Mouse (Mus musculus) myocyte (in vitro differentiated cells): ENCODE data around the gene Naa35.

Experiments
- CEBPB ChIP-seq: IDR thresholded peaks from 2 replicates; pipeline ENCODE4 v1.6.1; 2011; ENCODE audit warnings: mild to moderate bottlenecking, moderate library complexity; ENCODE audit not compliant: poor library complexity, insufficient read depth, severe bottlenecking
- E2F4 ChIP-seq: IDR thresholded peaks from one replicate; pipeline ENCODE4 v1.6.1; 2011; ENCODE audit warnings: mild to moderate bottlenecking, control low read depth, moderate library complexity; ENCODE audit not compliant: insufficient read depth
- MAX ChIP-seq: IDR thresholded peaks from one replicate; pipeline ENCODE4 v1.6.1; 2011; ENCODE audit warnings: low read depth, mild to moderate bottlenecking, control low read depth
- MYOD1 ChIP-seq, 3 experiments: IDR thresholded peaks; one replicate each; pipeline ENCODE4 v1.6.1; 2011; ENCODE audit warnings: control low read depth in 2 of 3, low read depth in 2 of 3, mild to moderate bottlenecking in 2 of 3, moderate library complexity in 1 of 3; ENCODE audit not compliant: insufficient read length in 2 of 3, control insufficient read depth in 1 of 3
- MYOG ChIP-seq, 3 experiments: IDR thresholded peaks; one replicate each; pipeline ENCODE4 v1.6.1; 2011; ENCODE audit warnings: control low read depth in 2 of 3, low read depth in 2 of 3, mild to moderate bottlenecking in 2 of 3; ENCODE audit not compliant: insufficient read length in 2 of 3, control insufficient read depth in 1 of 3, insufficient read depth in 1 of 3
- POLR2A ChIP-seq: IDR thresholded peaks from one replicate; pipeline ENCODE4 v1.6.1; 2011; ENCODE audit warnings: low read depth, mild to moderate bottlenecking, control low read depth, moderate library complexity; ENCODE audit not compliant: insufficient read length
- POLR2AphosphoS2 ChIP-seq: IDR thresholded peaks from one replicate; pipeline ENCODE4 v1.6.1; 2011; ENCODE audit warnings: low read depth, control low read depth; ENCODE audit not compliant: insufficient read length
- SRF ChIP-seq: IDR thresholded peaks from one replicate; pipeline ENCODE4 v1.6.1; 2011; ENCODE audit warnings: low read depth; ENCODE audit not compliant: control insufficient read depth, insufficient read length
- USF1 ChIP-seq: IDR thresholded peaks from one replicate; pipeline ENCODE4 v1.6.1; 2011; ENCODE audit warnings: low read depth, mild to moderate bottlenecking, control low read depth, moderate library complexity

DNA sequence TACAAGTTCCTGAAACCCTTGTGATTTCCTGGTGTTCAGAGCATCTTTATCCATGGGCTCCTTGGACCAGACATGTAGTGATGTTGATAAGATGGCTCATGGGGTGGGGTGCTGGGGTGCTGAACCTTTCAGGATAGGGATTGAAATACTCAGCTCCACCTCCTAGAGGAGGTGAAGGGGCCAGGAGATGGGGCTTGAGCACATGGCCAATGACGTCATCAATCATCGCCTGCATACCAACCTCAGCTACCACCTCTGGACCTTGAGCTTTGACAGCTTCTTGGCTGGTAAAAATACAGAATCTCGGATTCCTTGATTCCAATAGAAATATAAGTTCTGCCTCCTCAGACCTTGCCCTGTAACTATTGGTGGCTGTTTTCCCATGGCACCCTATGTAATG is 60.4 kb downstream of the Naa35 start:
- TF ChIP-seq POLR2A (no peak), E2F4 (no peak), POLR2AphosphoS2 (no peak), MAX (no peak), MYOD1 (IDR thresholded peaks at IDR 0.05; ENCODE audit: control insufficient read depth in 1 of 3, insufficient read length in 2 of 3, low read depth in 2 of 3) (no peak), CEBPB (no peak), MYOG (IDR thresholded peaks at IDR 0.05; ENCODE audit: control insufficient read depth in 1 of 3, insufficient read depth in 1 of 3, insufficient read length in 2 of 3, low read depth in 2 of 3) (no peak), SRF (no peak), USF1 (no peak)
